Mouse (Mus musculus) limb, embryonic 11.5 days (tissue): ENCODE data around the gene Olfr1490. TPM values are rescaled to one million over a fixed set of nuclear protein-coding genes. Genes with fewer than 3 reads are reported as not detected.
"Not testable (repeated sequence)": the region's sequence is repeated elsewhere in the genome, so short reads cannot be mapped to it uniquely, and the experiment has no call there.

Experiments used
- ATAC-seq: fragments of 200-750 bp; cut with Nextera tagmentation; 2 replicates; pipeline ENCODE4 v1.8.0; 2017; ENCODE audit warnings: low read depth; ENCODE audit not compliant: insufficient number of reproducible peaks, low FRiP score, low TSS enrichment
- DNase-seq: peaks from one replicate; pipeline ENCODE4 v3.0.0-alpha.2; 2015; ENCODE audit warnings: low spot score
- H3K27ac ChIP-seq: fragments of 300-500 bp; sonication (generic); replicated peaks from 2 replicates; pipeline ENCODE4 v1.5.1; 2014; ENCODE audit warnings: low read depth, mild to moderate bottlenecking, low read length
- H3K27me3 ChIP-seq: fragments of 300-500 bp; sonication (generic); 2 replicates; pipeline ENCODE4 v1.6.1; 2014; ENCODE audit warnings: mild to moderate bottlenecking, low read length, mixed read lengths; ENCODE audit not compliant: control insufficient read depth, insufficient read depth
- H3K36me3 ChIP-seq: fragments of 300-500 bp; sonication (generic); 2 replicates; pipeline ENCODE4 v1.6.1; 2014; ENCODE audit warnings: mild to moderate bottlenecking, low read length, moderate library complexity, mixed read lengths; ENCODE audit not compliant: control insufficient read depth, insufficient read depth
- H3K4me1 ChIP-seq: fragments of 300-500 bp; sonication (generic); 2 replicates; pipeline ENCODE4 v1.6.1; 2014; ENCODE audit warnings: low read length, mixed read lengths; ENCODE audit not compliant: control insufficient read depth, insufficient read depth
- H3K4me2 ChIP-seq: fragments of 300-500 bp; sonication (generic); 2 replicates; pipeline ENCODE4 v1.6.1; 2014; ENCODE audit warnings: low read depth, mild to moderate bottlenecking, moderate library complexity; ENCODE audit not compliant: severe bottlenecking
- H3K4me3 ChIP-seq: fragments of 300-500 bp; sonication (generic); 2 replicates; pipeline ENCODE4 v1.5.1; 2014; ENCODE audit warnings: low read depth, low read length
- H3K9ac ChIP-seq: fragments of 300-500 bp; sonication (generic); 2 replicates; pipeline ENCODE4 v1.6.1; 2014; ENCODE audit warnings: mild to moderate bottlenecking, low read length
- H3K9me3 ChIP-seq: fragments of 300-500 bp; sonication (generic); 2 replicates; pipeline ENCODE4 v1.6.1; 2016; ENCODE audit warnings: low read length; ENCODE audit not compliant: control insufficient read depth
- WGBS: fragments of 180-500 bp; shearing (Covaris S2); extraction: QIAGEN DNeasy Blood & Tissue Kit; methylation state at CpG from one replicate; pipeline ENCODE4 v1.1.7; 2014; 5-methylcytosine and 5-hydroxymethylcytosine counted together
- microRNA-seq: library from miRNA; unstranded; fragments of <30 nt; microRNA quantifications from one replicate; pipeline ENCODE4, GENCODE M21; 2016
- polyA plus RNA-seq: library from polyadenylated mRNA; unstranded; fragments of >200 nt; fragmentation: Nextera tagmentation; extraction: Ambion mirVana; gene quantifications from 2 replicates; pipeline ENCODE4 v1.2.1, GENCODE M21; 2014

The Olfr1490 gene
- not detected in 2 replicates for polyA plus RNA-seq

DNA sequence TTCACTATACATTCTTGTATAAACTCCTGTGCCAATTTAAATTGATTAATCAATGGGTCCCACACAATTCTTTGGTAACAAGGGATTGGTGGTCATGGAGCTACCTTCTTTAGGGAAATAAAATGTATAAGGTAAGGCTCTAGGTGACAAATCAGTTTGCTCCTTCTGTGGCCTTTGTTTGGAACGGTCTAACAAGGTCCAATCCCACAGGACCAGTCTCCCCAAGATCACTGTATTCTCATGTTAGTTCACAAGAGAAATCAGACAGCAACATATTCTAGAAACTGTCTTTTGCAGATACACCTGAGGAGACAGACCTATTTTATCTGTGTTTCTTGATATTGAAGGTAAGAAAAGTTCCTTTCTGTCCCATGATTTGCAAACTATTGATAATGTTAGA, at the start of gene Olfr1490:
Olfr1490 (plus strand) TSS at position 301 of the 400 bp plus-strand sequence.
- no peak within 1 kb of the TSS for H3K27ac ChIP-seq
- ATAC-seq = no peak
- DNase-seq = no peak
- H3K4me1 ChIP-seq = no peaks in the 10 kb centered on the region
- 81% methylated on average over 1 of the region's 1 CpGs for WGBS
- H3K4me2 ChIP-seq = no peak within 1 kb of the TSS
- H3K4me3 ChIP-seq = no peak within 1 kb of the TSS
- no peak within 1 kb of the TSS for H3K9ac ChIP-seq
- no peaks in the 10 kb centered on the region for H3K27me3 ChIP-seq
- H3K9me3 ChIP-seq = no peaks in the 10 kb centered on the region; the same call in 1 of the 2 replicates
- no peaks in the 10 kb centered on the region for H3K36me3 ChIP-seq

DNA sequence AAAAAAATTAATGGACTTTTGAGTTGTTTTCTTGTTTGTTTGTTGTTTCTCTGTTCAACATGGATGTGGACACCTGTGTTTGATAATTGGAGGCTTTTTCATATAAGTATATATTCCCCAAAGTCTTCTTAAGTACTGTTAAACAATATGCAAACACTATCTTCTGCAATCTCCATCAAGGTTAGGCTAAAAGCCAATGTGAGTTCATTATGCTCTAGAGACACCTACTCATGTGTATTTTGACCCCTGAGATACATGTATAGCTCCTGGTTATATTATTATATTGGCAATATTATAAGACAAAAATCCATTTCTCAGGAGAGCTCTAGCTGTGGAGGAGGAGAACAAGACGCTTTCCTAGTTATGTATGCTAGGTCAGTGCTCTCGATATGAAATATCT, 33.8 kb upstream of the Olfr1490 start, which contains the start of gene Olfr1487:
Olfr1487 (plus strand) TSS at position 301 of the 400 bp plus-strand sequence.
- H3K36me3 ChIP-seq, H3K9me3 ChIP-seq: not testable (repeated sequence)

DNA sequence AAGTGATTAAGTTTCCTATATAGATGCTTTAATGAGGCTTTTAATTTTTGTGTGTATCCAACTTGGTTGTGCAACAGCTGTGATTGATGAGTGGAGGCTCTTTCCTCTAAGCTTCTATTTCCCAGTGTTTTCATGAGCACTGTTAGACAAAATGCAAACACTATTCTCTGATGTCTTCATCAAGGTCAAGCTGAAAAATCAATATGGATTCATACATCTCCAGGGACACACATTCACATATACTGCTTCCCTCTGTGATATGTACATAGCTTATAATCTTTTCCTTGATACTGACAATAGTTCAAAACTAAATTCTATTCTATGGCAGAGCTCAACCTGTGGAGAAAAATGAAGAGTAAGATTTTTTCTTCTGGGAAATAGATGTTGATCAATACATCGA, 19.6 kb upstream of the Olfr1490 start, which contains the start of gene Olfr1489:
Olfr1489 (plus strand) TSS at position 301 of the 400 bp plus-strand sequence.
- H3K9me3 ChIP-seq = 0 out of 2 replicates have a peak, but pooled peaks cover 2% of the 10 kb centered on the region
- WGBS = 87% methylated on average over 1 of the region's 1 CpGs
- no peak for ATAC-seq
- H3K27me3 ChIP-seq = no peaks in the 10 kb centered on the region
- H3K9ac ChIP-seq = no peak within 1 kb of the TSS
- H3K36me3 ChIP-seq = no peaks in the 10 kb centered on the region
- no peak within 1 kb of the TSS for H3K27ac ChIP-seq
- no peak within 1 kb of the TSS for H3K4me3 ChIP-seq
- DNase-seq = no peak
- H3K4me2 ChIP-seq = no peak within 1 kb of the TSS
- no peaks in the 10 kb centered on the region for H3K4me1 ChIP-seq

More for the DNA sequence above, 33.8 kb upstream of the Olfr1490 start, which contains the start of gene Olfr1487:
- H3K9ac ChIP-seq, H3K4me1 ChIP-seq, H3K27ac ChIP-seq, H3K4me2 ChIP-seq, DNase-seq, H3K27me3 ChIP-seq, H3K4me3 ChIP-seq, ATAC-seq: not testable (repeated sequence)
- WGBS = 81% methylated on average over 2 of the region's 2 CpGs

DNA sequence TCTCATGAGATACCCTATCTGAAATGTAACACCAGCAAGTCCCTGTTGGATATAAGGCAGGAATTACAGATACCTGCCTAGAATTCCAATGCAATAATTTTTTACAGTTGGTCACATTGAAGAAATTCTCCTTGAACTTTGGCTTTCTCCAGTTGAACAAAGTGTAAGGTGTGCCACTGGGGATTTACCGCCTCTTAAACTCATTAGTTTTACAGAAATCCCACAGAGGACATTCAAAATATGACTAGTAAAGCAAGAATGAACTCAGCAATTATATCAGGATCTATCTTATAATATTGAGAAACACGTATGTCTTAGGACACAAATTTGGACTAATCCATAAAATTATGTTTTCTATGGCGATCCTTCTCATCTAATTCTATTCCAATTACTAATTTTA, 46.1 kb downstream of the Olfr1490 start, which contains the start of gene Olfr1491:
Olfr1491 (plus strand) TSS at position 301 of the 400 bp plus-strand sequence.
- Histone ChIP-seq H3K4me3 (no peak within 1 kb of the TSS), H3K4me2 (no peak within 1 kb of the TSS), H3K27ac (no peak within 1 kb of the TSS), H3K27me3 (no peaks in the 10 kb centered on the region), H3K9me3 (no peaks in the 10 kb centered on the region), H3K4me1 (no peaks in the 10 kb centered on the region), H3K36me3 (no peaks in the 10 kb centered on the region), H3K9ac (no peak within 1 kb of the TSS)
- no peak for ATAC-seq
- no peak for DNase-seq
- 70% methylated on average over 3 of the region's 3 CpGs for WGBS

Small RNA genes lying within 50 kb of the gene (microRNA-seq; reads per million reads assigned to microRNA genes)
- not detected for gene Gm23931

Other genes with a start within 250 kb of the Olfr1490 start
- gene Olfr1469, start 243.2 kb upstream of the Olfr1490 start, polyA plus RNA-seq = not detected in 2 replicates
- not detected in 2 replicates for gene Olfr1471, start 207.7 kb upstream of the Olfr1490 start, polyA plus RNA-seq
- not detected in 2 replicates for gene Olfr1472, start 195.0 kb upstream of the Olfr1490 start, polyA plus RNA-seq
- not detected in 2 replicates for gene Olfr1474, start 181.5 kb upstream of the Olfr1490 start, polyA plus RNA-seq
- not detected in 2 replicates for gene Olfr1475, start 170.9 kb upstream of the Olfr1490 start, polyA plus RNA-seq
- not detected in 2 replicates for gene Olfr1477, start 150.5 kb upstream of the Olfr1490 start, polyA plus RNA-seq
- not detected in 2 replicates for gene Olfr1480, start 123.2 kb upstream of the Olfr1490 start, polyA plus RNA-seq
- gene Olfr1484, start 67.6 kb upstream of the Olfr1490 start, polyA plus RNA-seq = not detected in 2 replicates
- gene Olfr1487, start 33.7 kb upstream of the Olfr1490 start, polyA plus RNA-seq = not detected in 2 replicates
- not detected in 2 replicates for gene Olfr1489, start 19.5 kb upstream of the Olfr1490 start, polyA plus RNA-seq
- gene Olfr1491, start 46.2 kb downstream of the Olfr1490 start, polyA plus RNA-seq = not detected in 2 replicates
- gene Olfr1493-ps1, start 72.2 kb downstream of the Olfr1490 start, polyA plus RNA-seq = not detected in 2 replicates
- gene Olfr1494, start 88.6 kb downstream of the Olfr1490 start, polyA plus RNA-seq = not detected in 2 replicates
- not detected in 2 replicates for gene Olfr1495, start 113.5 kb downstream of the Olfr1490 start, polyA plus RNA-seq
- not detected in 2 replicates for gene Olfr1496, start 126.8 kb downstream of the Olfr1490 start, polyA plus RNA-seq
- gene Olfr1497, start 147.1 kb downstream of the Olfr1490 start, polyA plus RNA-seq = not detected in 2 replicates
- gene Olfr1499, start 168.4 kb downstream of the Olfr1490 start, polyA plus RNA-seq = not detected in 2 replicates
- not detected in 2 replicates for gene Olfr1500, start 179.4 kb downstream of the Olfr1490 start, polyA plus RNA-seq
- gene Olfr1501, start 199.6 kb downstream of the Olfr1490 start, polyA plus RNA-seq = not detected in 2 replicates
- gene Olfr1502, start 210.7 kb downstream of the Olfr1490 start, polyA plus RNA-seq = not detected in 2 replicates
- gene Olfr1504, start 246.8 kb downstream of the Olfr1490 start, polyA plus RNA-seq = not detected in 2 replicates